Mouse (Mus musculus): Measurements from ENCODE around the gene Slco2b1. TPM values are rescaled to one million over a fixed set of nuclear protein-coding genes. Genes with fewer than 3 reads are reported as not detected.

The Slco2b1 gene
- polyA plus RNA-seq, 1 experiment, result 28.3 TPM

DNA sequence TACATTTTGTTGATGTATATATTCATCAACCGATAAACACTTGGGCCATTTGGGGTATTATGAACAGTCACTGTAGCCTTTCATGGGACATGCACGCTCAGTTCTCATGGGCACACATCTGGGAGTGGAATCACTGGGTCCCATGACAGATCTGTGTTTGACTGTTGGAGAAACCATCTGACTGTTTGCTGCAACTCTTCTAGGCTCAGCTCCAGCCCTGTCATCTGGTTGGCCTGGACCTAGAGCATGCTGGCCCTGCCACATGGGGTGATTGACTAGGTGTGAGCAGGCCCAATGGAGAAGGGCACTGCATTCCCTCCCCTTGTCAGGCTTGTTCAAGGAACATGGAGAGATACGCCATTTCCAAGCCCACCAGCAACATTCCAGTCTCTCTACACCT, 17.2 kb downstream of the Slco2b1 start:
- no peak for TF ChIP-seq POLR2A (IDR thresholded peaks at IDR 0.05; ENCODE audit: low read depth, low read length)
- TF ChIP-seq CTCF (IDR thresholded peaks at IDR 0.05; ENCODE audit: extremely low read depth, insufficient read length, insufficient replicate concordance, low read depth, low read length), result no peak
- Histone ChIP-seq H3K4me1 (ENCODE audit: control insufficient read depth, insufficient read depth, insufficient read length, low read length) (peaks cover 43% of the 10 kb centered on the region), H3K4me3 (ENCODE audit: low read depth, low read length) (no peak overlapping the region; the same call in 1 of the 2 replicates), H3K27me3 (ENCODE audit: control insufficient read depth, insufficient read depth, low read length) (no peaks in the 10 kb centered on the region), H3K27ac (ENCODE audit: insufficient read depth, low read depth, low read length) (peak overlapping the region; percentile 92), H3K36me3 (ENCODE audit: control insufficient read depth, insufficient read depth, low read length) (peaks cover 10% of the 10 kb centered on the region)
- WGBS, result 88% methylated on average over 3 of the region's 3 CpGs

DNA sequence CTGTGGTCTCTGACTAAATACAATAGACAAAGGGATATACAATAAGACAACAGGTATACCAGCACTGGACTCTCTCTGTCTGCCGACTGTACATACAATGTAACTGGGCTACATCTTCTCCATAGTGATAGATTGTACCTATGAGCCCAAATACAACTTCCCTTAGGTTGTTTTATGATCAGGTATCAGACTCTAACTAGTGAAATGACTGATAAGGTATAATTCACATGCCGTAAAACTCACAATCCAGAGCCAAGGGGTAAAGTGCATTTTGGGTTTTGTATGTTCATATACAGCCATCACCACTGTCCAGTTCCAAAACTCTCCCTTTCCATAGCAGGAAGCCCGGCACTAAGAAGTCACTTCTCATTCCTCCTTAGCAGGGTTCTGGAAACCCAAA, 17.8 kb downstream of the Slco2b1 start:
- peak overlapping the region; percentile 92 for H3K27ac ChIP-seq (ENCODE audit: insufficient read depth, low read depth, low read length)
- H3K4me3 ChIP-seq (ENCODE audit: low read depth, low read length), result no peak overlapping the region
- WGBS, result 36% methylated on average over 3 of the region's 3 CpGs
- TF ChIP-seq POLR2A (IDR thresholded peaks at IDR 0.05; ENCODE audit: low read depth, low read length), result no peak
- no peak for TF ChIP-seq CTCF (IDR thresholded peaks at IDR 0.05; ENCODE audit: extremely low read depth, insufficient read length, insufficient replicate concordance, low read depth, low read length)
- H3K27me3 ChIP-seq (ENCODE audit: control insufficient read depth, insufficient read depth, low read length), result no peaks in the 10 kb centered on the region
- H3K36me3 ChIP-seq (ENCODE audit: control insufficient read depth, insufficient read depth, low read length), result peaks cover 16% of the 10 kb centered on the region
- peaks cover 38% of the 10 kb centered on the region for H3K4me1 ChIP-seq (ENCODE audit: control insufficient read depth, insufficient read depth, insufficient read length, low read length)

DNA sequence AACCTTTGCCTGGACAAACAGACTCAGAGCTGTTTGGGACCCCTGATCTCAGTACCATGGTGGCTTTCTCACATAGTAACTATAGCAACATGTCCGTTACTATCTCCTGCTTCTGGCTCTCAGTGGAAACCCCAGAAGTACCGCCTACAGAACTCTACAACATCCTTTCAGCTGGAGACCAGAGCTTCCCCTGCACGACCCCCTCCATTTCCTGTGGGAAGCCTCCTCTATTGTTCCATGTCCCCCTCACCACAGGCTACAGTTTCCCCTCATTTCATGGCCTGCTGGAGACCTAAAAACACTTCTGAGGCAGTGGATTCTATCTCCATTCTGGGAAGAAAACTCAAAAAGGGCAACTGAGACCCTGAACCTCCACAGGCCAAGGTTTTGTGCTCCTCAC, 18.7 kb downstream of the Slco2b1 start:
- TF ChIP-seq POLR2A (IDR thresholded peaks at IDR 0.05; ENCODE audit: low read depth, low read length) (no peak), CTCF (IDR thresholded peaks at IDR 0.05; ENCODE audit: extremely low read depth, insufficient read length, insufficient replicate concordance, low read depth, low read length) (no peak)
- WGBS, result 87% methylated on average over 3 of the region's 3 CpGs
- H3K4me1 ChIP-seq (ENCODE audit: control insufficient read depth, insufficient read depth, insufficient read length, low read length), result peaks cover 32% of the 10 kb centered on the region
- H3K36me3 ChIP-seq (ENCODE audit: control insufficient read depth, insufficient read depth, low read length), result peaks cover 22% of the 10 kb centered on the region
- no peak overlapping the region for H3K4me3 ChIP-seq (ENCODE audit: low read depth, low read length)
- no peak overlapping the region for H3K27ac ChIP-seq (ENCODE audit: insufficient read depth, low read depth, low read length)
- H3K27me3 ChIP-seq (ENCODE audit: control insufficient read depth, insufficient read depth, low read length), result no peaks in the 10 kb centered on the region

DNA sequence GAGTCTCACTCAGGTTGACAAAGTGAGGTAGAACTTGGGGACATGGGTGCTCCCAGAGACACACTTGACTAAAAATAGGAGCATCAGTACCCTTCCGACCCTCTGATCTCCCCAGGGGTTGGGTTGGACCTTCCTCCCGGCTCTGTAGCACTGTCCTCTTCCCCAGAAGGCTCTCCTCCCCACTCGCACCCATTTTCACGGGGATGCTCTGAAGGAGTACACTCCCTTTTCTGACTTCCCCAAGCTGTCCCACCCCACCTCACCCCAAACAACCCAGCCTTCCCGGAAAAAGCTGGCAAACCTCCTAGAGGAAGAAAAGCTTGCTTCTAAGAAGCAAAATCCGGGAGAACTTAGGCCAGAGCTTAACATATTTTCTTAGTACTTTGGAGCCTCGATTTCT, 20.3 kb downstream of the Slco2b1 start:
- peaks cover 37% of the 10 kb centered on the region for H3K36me3 ChIP-seq (ENCODE audit: control insufficient read depth, insufficient read depth, low read length)
- WGBS, result 61% methylated on average over 7 of the region's 7 CpGs
- H3K27ac ChIP-seq (ENCODE audit: insufficient read depth, low read depth, low read length), result no peak overlapping the region
- peaks cover 25% of the 10 kb centered on the region for H3K4me1 ChIP-seq (ENCODE audit: control insufficient read depth, insufficient read depth, insufficient read length, low read length)
- no peak overlapping the region for H3K4me3 ChIP-seq (ENCODE audit: low read depth, low read length)
- H3K27me3 ChIP-seq (ENCODE audit: control insufficient read depth, insufficient read depth, low read length), result no peaks in the 10 kb centered on the region
- TF ChIP-seq CTCF (IDR thresholded peaks at IDR 0.05; ENCODE audit: extremely low read depth, insufficient read length, insufficient replicate concordance, low read depth, low read length), result no peak
- no peak for TF ChIP-seq POLR2A (IDR thresholded peaks at IDR 0.05; ENCODE audit: low read depth, low read length)

DNA sequence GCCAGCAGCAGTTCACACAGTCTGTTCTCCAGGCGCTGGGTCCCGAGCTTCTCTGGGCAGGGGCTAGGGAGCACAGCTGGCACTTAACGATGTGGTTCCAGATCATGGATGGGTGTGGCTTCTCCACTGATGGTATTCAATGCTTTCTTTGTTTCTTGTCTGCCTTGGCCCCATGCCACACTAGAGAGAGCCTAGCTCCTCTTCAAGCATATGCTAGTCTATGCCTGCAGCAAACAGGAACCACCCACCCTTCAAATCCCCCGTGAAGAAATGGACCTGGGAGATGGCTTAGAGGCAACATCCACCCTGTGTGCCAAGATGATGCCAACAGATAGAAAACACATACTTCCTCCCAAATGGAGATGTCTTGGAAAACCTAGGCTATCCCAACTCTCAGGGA, 27.1 kb downstream of the Slco2b1 start:
- TF ChIP-seq POLR2A (IDR thresholded peaks at IDR 0.05; ENCODE audit: low read depth, low read length), result no peak
- TF ChIP-seq CTCF (IDR thresholded peaks at IDR 0.05; ENCODE audit: extremely low read depth, insufficient read length, insufficient replicate concordance, low read depth, low read length), result no peak
- Histone ChIP-seq H3K27me3 (ENCODE audit: control insufficient read depth, insufficient read depth, low read length) (no peaks in the 10 kb centered on the region), H3K4me3 (ENCODE audit: low read depth, low read length) (no peak overlapping the region), H3K27ac (ENCODE audit: insufficient read depth, low read depth, low read length) (no peak overlapping the region), H3K4me1 (ENCODE audit: control insufficient read depth, insufficient read depth, insufficient read length, low read length) (peaks cover 6% of the 10 kb centered on the region; the same call in 1 of the 2 replicates), H3K36me3 (ENCODE audit: control insufficient read depth, insufficient read depth, low read length) (peaks cover 71% of the 10 kb centered on the region)
- 29% methylated on average over 4 of the region's 4 CpGs for WGBS

DNA sequence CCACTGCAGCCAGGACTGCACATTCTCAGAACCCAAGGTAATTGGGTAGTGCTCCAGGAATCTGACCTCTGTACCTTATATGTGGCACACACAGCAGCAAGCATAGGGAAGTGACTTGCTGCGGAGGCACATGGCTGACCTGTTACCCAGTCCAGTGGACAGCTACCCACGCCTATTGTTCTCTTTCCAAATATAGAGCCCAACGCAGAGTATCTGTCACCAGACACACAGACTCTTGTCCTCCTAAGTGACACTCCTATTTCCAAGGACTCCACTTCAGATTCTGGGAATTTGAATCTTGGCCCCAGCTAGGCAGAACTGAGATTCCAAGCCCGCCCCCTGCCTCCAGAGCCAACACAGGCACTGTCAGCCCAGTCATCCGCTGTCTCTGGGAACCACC, 30.4 kb downstream of the Slco2b1 start:
- Histone ChIP-seq H3K27ac (ENCODE audit: insufficient read depth, low read depth, low read length) (no peak overlapping the region), H3K4me3 (ENCODE audit: low read depth, low read length) (no peak overlapping the region), H3K36me3 (ENCODE audit: control insufficient read depth, insufficient read depth, low read length) (peaks cover 49% of the 10 kb centered on the region), H3K27me3 (ENCODE audit: control insufficient read depth, insufficient read depth, low read length) (no peaks in the 10 kb centered on the region), H3K4me1 (ENCODE audit: control insufficient read depth, insufficient read depth, insufficient read length, low read length) (peaks cover 6% of the 10 kb centered on the region; the same call in 1 of the 2 replicates)
- TF ChIP-seq POLR2A (IDR thresholded peaks at IDR 0.05; ENCODE audit: low read depth, low read length) (no peak), CTCF (IDR thresholded peaks at IDR 0.05; ENCODE audit: extremely low read depth, insufficient read length, insufficient replicate concordance, low read depth, low read length) (no peak)
- 63% methylated on average over 5 of the region's 5 CpGs for WGBS

DNA sequence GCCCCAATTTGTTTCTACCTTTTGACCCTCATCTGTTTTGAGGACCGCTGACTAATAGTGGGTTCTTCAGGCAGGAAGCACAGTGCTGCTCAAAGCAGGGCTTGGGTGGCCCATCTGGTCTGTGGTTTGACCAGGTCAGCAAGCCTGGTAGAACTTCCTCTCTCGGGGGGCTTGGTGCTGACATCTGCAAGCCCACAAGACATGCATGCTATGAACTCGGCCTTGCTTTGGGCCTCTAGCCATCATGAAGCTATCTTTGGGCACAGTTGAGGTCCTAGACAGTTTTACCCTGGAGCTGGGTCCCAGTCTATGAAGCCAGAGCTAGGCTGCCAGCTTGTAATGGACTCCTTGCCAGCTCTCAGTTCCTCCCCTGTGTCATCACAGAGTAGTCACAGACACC, 36.2 kb downstream of the Slco2b1 start:
- Histone ChIP-seq H3K4me3 (ENCODE audit: low read depth, low read length) (no peak overlapping the region), H3K27ac (ENCODE audit: insufficient read depth, low read depth, low read length) (no peak overlapping the region), H3K36me3 (ENCODE audit: control insufficient read depth, insufficient read depth, low read length) (peaks cover 23% of the 10 kb centered on the region), H3K4me1 (ENCODE audit: control insufficient read depth, insufficient read depth, insufficient read length, low read length) (peaks cover 12% of the 10 kb centered on the region; the same call in 1 of the 2 replicates), H3K27me3 (ENCODE audit: control insufficient read depth, insufficient read depth, low read length) (no peaks in the 10 kb centered on the region)
- WGBS, result 79% methylated on average over 3 of the region's 3 CpGs
- TF ChIP-seq POLR2A (IDR thresholded peaks at IDR 0.05; ENCODE audit: low read depth, low read length) (no peak), CTCF (IDR thresholded peaks at IDR 0.05; ENCODE audit: extremely low read depth, insufficient read length, insufficient replicate concordance, low read depth, low read length) (no peak)
